Mouse (Mus musculus) bone marrow macrophage, adult 2 months (primary cell): Measurements from ENCODE around the gene Dst.

Source experiments
- CTCF ChIP-seq: IDR thresholded peaks from 2 replicates; pipeline ENCODE4 v1.5.1; 2012; ENCODE audit warnings: low read depth, mild to moderate bottlenecking, low read length, moderate library complexity
- POLR2A ChIP-seq: IDR thresholded peaks from 2 replicates; pipeline ENCODE4 v1.6.1; 2012; ENCODE audit warnings: mild to moderate bottlenecking, low read depth, low read length, borderline replicate concordance

- TF ChIP-seq CTCF (no peak), POLR2A (no peak)
Measured at GRCm38 (mm10) chr1:34124376-34124775, 216.4 kb downstream of the Dst start.
